Mouse (Mus musculus) stomach, postnatal 0 days (tissue): ENCODE measurements at regions not wholly inside any gene's neighbourhood (a gene's known extent, or its start where the extent isn't known, plus 50 kb on each side); places are given as distances from the start of the nearest gene placed in this dataset.

Experiments
- CTCF ChIP-seq: IDR thresholded peaks from 2 replicates; pipeline ENCODE4 v1.5.1; 2016; ENCODE audit warnings: antibody characterized with exemption, low read depth, mild to moderate bottlenecking, moderate library complexity
- EP300 ChIP-seq: optimal IDR thresholded peaks from 2 replicates; pipeline ENCODE3; 2016; ENCODE audit warnings: antibody characterized with exemption

- TF ChIP-seq CTCF (no peak), EP300 (no peak)
Measured at GRCm38 (mm10) chr14:80369448-80370153, 385.7 kb downstream of the Olfm4 start.
